Comparison of ENCODE assay signal across 15 mouse cellular contexts in genomic region chr6:7697999-7698699, GRCm38 (mm10). TPM values are rescaled to one million over a fixed set of nuclear protein-coding genes. Genes with fewer than 3 reads are reported as not detected.
A peak's percentile ranks its signal among the peaks of the same experiment; 100 is the strongest.
DNase-seq lines count a peak whose midpoint lies in the region; ATAC-seq and TF ChIP-seq lines count a peak whose summit lies in the region.
"Had no signal": no experiment of that assay in that cellular context is flagged by ENCODE, and none has a peak within 500 bp of the region (broad histone marks: within the 10 kb centered on the region; RNA-seq: fewer than 3 reads in every experiment).

No protein-coding gene starts in this region.

- peak in 1 of 2 experiments; percentile 28; a peak in 1 of 4 replicates for TF ChIP-seq POLR2A in MEL (IDR thresholded peaks at IDR 0.05; ENCODE audit: control insufficient read depth in 1 of 2, insufficient read depth in 1 of 2, low read depth in 1 of 2, low read length in 2 of 2, poor library complexity in 1 of 2)

- H3K36me3 ChIP-seq in intestine, embryonic 16.5 days (ENCODE audit: control insufficient read depth, insufficient read depth, low read length) = no peaks in the 10 kb centered on the region
- no peaks in the 10 kb centered on the region for H3K36me3 ChIP-seq in intestine, postnatal 0 days (ENCODE audit: control insufficient read depth, insufficient read depth)
- peaks cover 0 to 39% of the 10 kb centered on the region in 2 experiments; a peak in 2 of 4 replicates for H3K36me3 ChIP-seq in MEL (ENCODE audit: control insufficient read depth in 1 of 2, insufficient read depth in 2 of 2, low read length in 2 of 2)
- H3K36me3 ChIP-seq in liver, embryonic 16.5 days (ENCODE audit: control insufficient read depth, insufficient read depth) = no peaks in the 10 kb centered on the region
- H3K36me3 ChIP-seq in forebrain, postnatal 0 days (ENCODE audit: insufficient read depth) = no peaks in the 10 kb centered on the region

- H3K9me3 ChIP-seq in intestine, embryonic 16.5 days (ENCODE audit: control insufficient read depth, low read length) = no peaks in the 10 kb centered on the region
- no peaks in the 10 kb centered on the region for H3K9me3 ChIP-seq in intestine, postnatal 0 days (ENCODE audit: control insufficient read depth)
- H3K9me3 ChIP-seq in MEL (replicated peaks; ENCODE audit: insufficient read depth, low read length) = no peaks in the 10 kb centered on the region
- no peaks in the 10 kb centered on the region for H3K9me3 ChIP-seq in liver, embryonic 16.5 days (replicated peaks; ENCODE audit: control insufficient read depth, low read length)
- H3K9me3 ChIP-seq in forebrain, postnatal 0 days (ENCODE audit: low read length) = no peaks in the 10 kb centered on the region

- H3K27me3 ChIP-seq in intestine, embryonic 16.5 days (replicated peaks; ENCODE audit: control insufficient read depth, insufficient read depth, low read length) = no peaks in the 10 kb centered on the region
- H3K27me3 ChIP-seq in intestine, postnatal 0 days (replicated peaks; ENCODE audit: control insufficient read depth, insufficient read depth, low read length) = no peaks in the 10 kb centered on the region
- no peaks in the 10 kb centered on the region for H3K27me3 ChIP-seq in MEL (ENCODE audit: control insufficient read depth in 1 of 2, insufficient read depth in 2 of 2, low read length in 2 of 2)
- no peaks in the 10 kb centered on the region for H3K27me3 ChIP-seq in liver, embryonic 16.5 days (ENCODE audit: control insufficient read depth, insufficient read depth, low read depth, low read length)
- H3K27me3 ChIP-seq in forebrain, postnatal 0 days (ENCODE audit: insufficient read depth, low read length) = no peaks in the 10 kb centered on the region

- no peaks in the 10 kb centered on the region for H3K79me2 ChIP-seq in MEL (ENCODE audit: control insufficient read depth, insufficient read depth, low read length, poor library complexity)

- peak; percentile 89 for DNase-seq in MEL (ENCODE audit: low read depth, low spot score)
- DNase-seq in lung, postnatal 4 days = no peak
- no peak for DNase-seq in forebrain, postnatal 0 days
- DNase-seq: B cell, adult 2 months; cerebellum, adult 2 months; heart, adult 18-20 months; kidney, adult 9 months; right cerebral cortex, postnatal 25 days; thymus, postnatal 14 days had no signal

- TF ChIP-seq EP300 in MEL (IDR thresholded peaks at IDR 0.05; ENCODE audit: low read depth in 1 of 2, low read length in 2 of 2) = peak; percentile 98 to 99

- no peak overlapping the region for H3K27ac ChIP-seq in intestine, embryonic 16.5 days (ENCODE audit: low read length)
- H3K27ac ChIP-seq in intestine, postnatal 0 days (ENCODE audit: low read depth, low read length) = no peak overlapping the region
- H3K27ac ChIP-seq in MEL (ENCODE audit: control insufficient read depth, low read depth, low read length) = peak overlapping the region; percentile 95
- peak overlapping the region; percentile 91 for H3K27ac ChIP-seq in liver, embryonic 16.5 days (ENCODE audit: low read length)
- no peak overlapping the region for H3K27ac ChIP-seq in forebrain, postnatal 0 days (ENCODE audit: low read depth, low read length)
- H3K27ac ChIP-seq: hindbrain, postnatal 0 days had no signal

- WGBS in intestine, embryonic 16.5 days = 83% methylated on average over 6 of the region's 6 CpGs
- 79% methylated on average over 6 of the region's 6 CpGs for WGBS in intestine, postnatal 0 days
- WGBS in liver, embryonic 16.5 days (ENCODE audit: insufficient replicate concordance) = 31% methylated on average over 6 of the region's 6 CpGs
- WGBS in forebrain, postnatal 0 days = 82% methylated on average over 6 of the region's 6 CpGs

- TF ChIP-seq CTCF in intestine, postnatal 0 days (IDR thresholded peaks at IDR 0.05; ENCODE audit: low read depth) = no peak
- TF ChIP-seq CTCF in MEL (IDR thresholded peaks at IDR 0.05 in 2 of 3, conservative IDR thresholded peaks at IDR 0.05 in 1 of 3; ENCODE audit: control insufficient read depth in 1 of 3, insufficient read depth in 1 of 3, low read depth in 2 of 3, low read length in 3 of 3, poor library complexity in 1 of 3, severe bottlenecking in 1 of 3) = no peak
- no peak for TF ChIP-seq CTCF in forebrain, postnatal 0 days (IDR thresholded peaks at IDR 0.05; ENCODE audit: low read depth)

- H3K4me1 ChIP-seq in intestine, embryonic 16.5 days (ENCODE audit: control insufficient read depth, insufficient read depth, low read length) = no peaks in the 10 kb centered on the region
- no peaks in the 10 kb centered on the region for H3K4me1 ChIP-seq in intestine, postnatal 0 days (replicated peaks; ENCODE audit: control insufficient read depth, insufficient read depth, low read length)
- H3K4me1 ChIP-seq in MEL (ENCODE audit: control insufficient read depth in 1 of 2, insufficient read depth in 2 of 2, low read length in 2 of 2) = peaks cover 27 to 42% of the 10 kb centered on the region in 2 experiments
- H3K4me1 ChIP-seq in liver, embryonic 16.5 days (ENCODE audit: control insufficient read depth, low read depth, low read length) = peaks cover 41% of the 10 kb centered on the region
- H3K4me1 ChIP-seq in forebrain, postnatal 0 days (ENCODE audit: insufficient read depth) = no peaks in the 10 kb centered on the region

- no peak overlapping the region for H3K4me2 ChIP-seq in intestine, embryonic 16.5 days (ENCODE audit: low read depth, low read length)
- no peak overlapping the region for H3K4me2 ChIP-seq in intestine, postnatal 0 days (replicated peaks; ENCODE audit: low read depth)
- peak overlapping the region; percentile 51 for H3K4me2 ChIP-seq in liver, embryonic 16.5 days (ENCODE audit: low read depth, low read length)
- no peak overlapping the region for H3K4me2 ChIP-seq in forebrain, postnatal 0 days (ENCODE audit: low read depth)

- H3K4me3 ChIP-seq in intestine, embryonic 16.5 days (ENCODE audit: low read length) = no peak overlapping the region
- H3K4me3 ChIP-seq in intestine, postnatal 0 days (ENCODE audit: low read depth, low read length) = no peak overlapping the region
- H3K4me3 ChIP-seq in MEL (ENCODE audit: control insufficient read depth in 1 of 2, insufficient read depth in 1 of 2, low read depth in 2 of 2, low read length in 2 of 2) = peak overlapping the region; percentile 7 to 44; a peak in 3 of 4 replicates
- peak overlapping the region; percentile 8 for H3K4me3 ChIP-seq in liver, embryonic 16.5 days (ENCODE audit: low read depth, low read length)
- no peak overlapping the region for H3K4me3 ChIP-seq in forebrain, postnatal 0 days (ENCODE audit: low read depth, low read length)

- no peak for TF ChIP-seq RAD21 in MEL (IDR thresholded peaks at IDR 0.05; ENCODE audit: low read depth, low read length)

- H3K9ac ChIP-seq in intestine, embryonic 16.5 days (ENCODE audit: low read depth, low read length) = no peak overlapping the region
- no peak overlapping the region for H3K9ac ChIP-seq in intestine, postnatal 0 days (ENCODE audit: low read depth, low read length)
- H3K9ac ChIP-seq in MEL (ENCODE audit: control insufficient read depth, low read depth, low read length, poor library complexity, severe bottlenecking) = peak overlapping the region; percentile 40
- peak overlapping the region; percentile 44; the same call in 1 of the 2 replicates for H3K9ac ChIP-seq in liver, embryonic 16.5 days (ENCODE audit: low read depth, low read length)
- H3K9ac ChIP-seq in forebrain, postnatal 0 days = no peak overlapping the region

- 0 out of 2 replicates have a peak, but pooled peaks have one; percentile 21 for ATAC-seq in intestine, embryonic 16.5 days
- no peak for ATAC-seq in intestine, postnatal 0 days
- ATAC-seq in erythroblast, adult 5-6 weeks (replicated peaks; ENCODE audit: low FRiP score, poor library complexity, severe bottlenecking) = peak; percentile 69
- peak; percentile 79 for ATAC-seq in liver, embryonic 16.5 days (ENCODE audit: low read depth)
- ATAC-seq in forebrain, postnatal 0 days = no peak
- ATAC-seq: forebrain, embryonic 14.5 days; hindbrain, postnatal 0 days had no signal

TF ChIP-seq in MEL, 35 proteins besides CTCF, POLR2A, EP300 and RAD21 (continues in another document):
- TF ChIP-seq GATA1 (IDR thresholded peaks at IDR 0.05; ENCODE audit: low read depth, low read length) (peak; percentile 96), MXI1 (IDR thresholded peaks at IDR 0.05; ENCODE audit: low read depth, low read length) (no peak), MAFK (IDR thresholded peaks at IDR 0.05; ENCODE audit: borderline replicate concordance, low read depth, low read length) (peak; percentile 83), KAT2A (conservative IDR thresholded peaks at IDR 0.05; ENCODE audit: low read depth, low read length) (peak; percentile 35; the same call in 1 of the 2 replicates), ZKSCAN1 (IDR thresholded peaks at IDR 0.05; ENCODE audit: low read depth, low read length) (no peak), MAX (IDR thresholded peaks at IDR 0.05; ENCODE audit: low read length) (0 out of 2 replicates have a peak, but pooled peaks have one; percentile 24), TAL1 (IDR thresholded peaks at IDR 0.05; ENCODE audit: low read length) (peak; percentile 93), USF2 (IDR thresholded peaks at IDR 0.05; ENCODE audit: borderline replicate concordance in 1 of 2, insufficient read depth in 1 of 2, low read depth in 1 of 2, low read length in 2 of 2) (no peak), ETS1 (IDR thresholded peaks at IDR 0.05; ENCODE audit: low read depth, low read length) (peak; percentile 97), MYB (IDR thresholded peaks at IDR 0.05; ENCODE audit: low read depth, low read length) (peak; percentile 90), CHD1 (IDR thresholded peaks at IDR 0.05; ENCODE audit: low read depth, low read length) (no peak), MEF2A (IDR thresholded peaks at IDR 0.05; ENCODE audit: extremely low read depth, insufficient replicate concordance, low read depth, low read length, poor library complexity, severe bottlenecking) (0 out of 2 replicates have a peak, but pooled peaks have one; percentile 38), TCF12 (IDR thresholded peaks at IDR 0.05; ENCODE audit: low read depth, low read length) (peak; percentile 96), SIN3A (IDR thresholded peaks at IDR 0.05; ENCODE audit: low read length) (peak; percentile 87)

RNA-seq across cellular contexts. Expression of gene Asns, which starts 5.1 kb away (rescaled TPM):
- 95.8 and 112 TPM in 2 replicates for polyA plus RNA-seq in intestine, embryonic 16.5 days (2015; fragmentation: Nextera tagmentation; extraction: Ambion mirVana)
- polyA plus RNA-seq in intestine, postnatal 0 days (2015; fragmentation: Nextera tagmentation; extraction: Ambion mirVana) = 25.6 and 25.8 TPM in 2 replicates
- 342 and 456 TPM in 2 replicates for total RNA-seq in MEL (2012; rRNA removed)
- polyA plus RNA-seq in MEL (2012; ENCODE audit: insufficient read depth in 1 of 2, insufficient read length in 2 of 2, low read depth in 1 of 2, low replicate concordance in 2 of 2, missing spikeins in 1 of 2) = 100 to 1,000 TPM in 1 of 2 experiments, not detected in 1; 792 TPM
- total RNA-seq in erythroblast, adult 5-6 weeks (2015; ENCODE audit: low replicate concordance) = 75.3 and 78.6 TPM in 2 replicates
- 33.4 and 44.2 TPM in 2 replicates for total RNA-seq in erythroblast, adult 5-6 weeks (2017; ENCODE audit: low replicate concordance)
- 306 and 342 TPM in 2 replicates for polyA plus RNA-seq in liver, embryonic 16.5 days (2015; fragmentation: Nextera tagmentation; extraction: Ambion mirVana)
- 95.8 and 124 TPM in 2 replicates for total RNA-seq in forebrain, postnatal 0 days (2014; rRNA removed)
- 132 and 133 TPM in 2 replicates for polyA plus RNA-seq in forebrain, postnatal 0 days (2015; fragmentation: Nextera tagmentation; extraction: Ambion mirVana)

Comparison
In these comparisons a context has a peak if more than half of its experiments do, and no peak if none do; other contexts are left out.
1. ATAC-seq: peak in intestine, embryonic 16.5 days (single experiment), erythroblast, adult 5-6 weeks (single experiment) and liver, embryonic 16.5 days (single experiment); none in intestine, postnatal 0 days (single experiment) and forebrain, postnatal 0 days (single experiment).
2. H3K27ac ChIP-seq: peak in MEL (single experiment) and liver, embryonic 16.5 days (single experiment); none in intestine, embryonic 16.5 days (single experiment), intestine, postnatal 0 days (single experiment) and forebrain, postnatal 0 days (single experiment).
3. H3K4me3 ChIP-seq: peak in MEL (2 of 2) and liver, embryonic 16.5 days (single experiment); none in intestine, embryonic 16.5 days (single experiment), intestine, postnatal 0 days (single experiment) and forebrain, postnatal 0 days (single experiment).
4. H3K9ac ChIP-seq: peak in MEL (single experiment) and liver, embryonic 16.5 days (single experiment); none in intestine, embryonic 16.5 days (single experiment), intestine, postnatal 0 days (single experiment) and forebrain, postnatal 0 days (single experiment).